Mouse (Mus musculus): ENCODE measurements around the gene Pde4dip.

DNA sequence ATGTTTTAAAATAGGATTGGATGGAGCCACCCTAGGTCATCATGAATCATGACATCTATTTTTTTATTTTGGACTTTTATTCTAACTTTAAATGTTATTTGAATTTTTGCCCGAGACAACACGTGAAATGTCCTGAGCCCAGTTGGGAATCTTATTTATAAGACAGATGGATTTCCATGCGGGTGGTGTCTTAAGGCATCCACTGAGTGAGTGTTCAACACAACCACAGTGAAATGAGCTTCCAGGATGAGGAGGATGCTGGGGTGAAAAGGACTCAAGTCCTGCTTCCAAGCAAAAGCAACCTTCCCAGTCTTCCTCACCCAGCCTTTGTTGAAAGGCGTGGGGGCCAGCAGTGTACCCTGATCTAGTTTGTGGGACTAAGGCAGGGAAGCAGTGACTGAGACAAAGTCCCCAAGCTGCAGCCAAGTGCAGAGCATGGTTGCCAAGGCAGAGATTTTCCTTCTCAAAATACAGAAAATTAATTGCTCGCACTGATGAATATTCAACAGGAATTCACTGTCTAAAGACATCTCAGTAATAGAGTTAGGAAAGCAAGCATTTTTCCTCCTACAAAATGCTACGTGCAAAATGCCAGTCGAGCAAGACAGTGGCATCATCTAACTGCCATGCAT is 27.6 kb downstream of the Pde4dip start:
- TF ChIP-seq POLR2A (IDR thresholded peaks at IDR 0.05; ENCODE audit: insufficient read length, low read depth) (no peak), USF1 (IDR thresholded peaks at IDR 0.05; ENCODE audit: low read depth) (no peak), MAX (IDR thresholded peaks at IDR 0.05; ENCODE audit: low read depth) (no peak), TCF12 (IDR thresholded peaks at IDR 0.05; ENCODE audit: insufficient read depth, poor library complexity, severe bottlenecking) (no peak), MYOD1 (IDR thresholded peaks at IDR 0.05; ENCODE audit: control insufficient read depth in 1 of 3, insufficient read length in 2 of 3, low read depth in 2 of 3) (no peak), CEBPB (IDR thresholded peaks at IDR 0.05; ENCODE audit: insufficient read depth, poor library complexity, severe bottlenecking) (no peak), SRF (IDR thresholded peaks at IDR 0.05; ENCODE audit: control insufficient read depth, insufficient read length, low read depth) (no peak)

Measured in myocyte (in vitro differentiated cells).